23 mouse cellular contexts compared by ENCODE assay signal in genomic region chr7:51867983-51868382, GRCm38 (mm10). TPM values are rescaled to one million over a fixed set of nuclear protein-coding genes. Genes with fewer than 3 reads are reported as not detected.
A peak's percentile ranks its signal among the peaks of the same experiment; 100 is the strongest.
DNase-seq lines count a peak whose midpoint lies in the region; ATAC-seq and TF ChIP-seq lines count a peak whose summit lies in the region.
"Had no signal": no experiment of that assay in that cellular context is flagged by ENCODE, and none has a peak within 500 bp of the region (broad histone marks: within the 10 kb centered on the region; RNA-seq: fewer than 3 reads in every experiment).

No protein-coding gene starts in this region.

- DNase-seq in kidney, postnatal 14 days: peak; percentile 24
- no peak for DNase-seq in midbrain, postnatal 0 days (ENCODE audit: low spot score)
- DNase-seq in right cerebral cortex, postnatal 36 days (ENCODE audit: low spot score in 2 of 2): no peak
- no peak for DNase-seq in urinary bladder, adult 18-20 months (ENCODE audit: low spot score in 2 of 2)
- DNase-seq: adrenal gland, postnatal 10 days; cerebellum, adult 11 months; cerebellum, adult 8-10 months; cerebellum, postnatal 14 days; embryo, embryonic 11 days; gastrocnemius, postnatal 14 days; heart, adult 2 months; heart, postnatal 14 days had no signal

- H3K36me3 ChIP-seq in intestine, postnatal 0 days (ENCODE audit: control insufficient read depth, insufficient read depth): 0 out of 2 replicates have a peak, but pooled peaks cover 3% of the 10 kb centered on the region
- H3K36me3 ChIP-seq in intestine, embryonic 15.5 days: no peaks in the 10 kb centered on the region
- H3K36me3 ChIP-seq in kidney, embryonic 16.5 days (ENCODE audit: insufficient read depth, low read length): no peaks in the 10 kb centered on the region
- no peaks in the 10 kb centered on the region for H3K36me3 ChIP-seq in midbrain, postnatal 0 days (ENCODE audit: insufficient read depth, low read length)
- no peaks in the 10 kb centered on the region for H3K36me3 ChIP-seq in midbrain, embryonic 15.5 days (replicated peaks)
- H3K36me3 ChIP-seq: embryonic facial prominence, embryonic 12.5 days; forebrain, embryonic 12.5 days; heart, embryonic 15.5 days had no signal

- no peak overlapping the region for H3K4me3 ChIP-seq in intestine, postnatal 0 days (ENCODE audit: low read depth, low read length)
- no peak overlapping the region for H3K4me3 ChIP-seq in intestine, embryonic 15.5 days (replicated peaks)
- H3K4me3 ChIP-seq in kidney, embryonic 16.5 days (ENCODE audit: low read length): no peak overlapping the region
- no peak overlapping the region for H3K4me3 ChIP-seq in midbrain, postnatal 0 days (ENCODE audit: low read depth, low read length)
- no peak overlapping the region for H3K4me3 ChIP-seq in midbrain, embryonic 15.5 days
- H3K4me3 ChIP-seq: embryonic facial prominence, embryonic 12.5 days; forebrain, embryonic 12.5 days; heart, adult 2 months; heart, embryonic 15.5 days; hindbrain, embryonic 10.5 days had no signal

- 48% methylated on average over 1 of the region's 1 CpGs for WGBS in intestine, postnatal 0 days
- WGBS in intestine, embryonic 15.5 days: 80% methylated on average over 1 of the region's 1 CpGs
- WGBS in kidney, embryonic 16.5 days: 71% methylated on average over 1 of the region's 1 CpGs
- 89% methylated on average over 1 of the region's 1 CpGs for WGBS in midbrain, postnatal 0 days
- WGBS in midbrain, embryonic 15.5 days: 90% methylated on average over 1 of the region's 1 CpGs

- no peak overlapping the region for H3K27ac ChIP-seq in intestine, postnatal 0 days (ENCODE audit: low read depth, low read length)
- no peak overlapping the region for H3K27ac ChIP-seq in intestine, embryonic 15.5 days
- no peak overlapping the region for H3K27ac ChIP-seq in kidney, embryonic 16.5 days (ENCODE audit: low read length)
- no peak overlapping the region for H3K27ac ChIP-seq in midbrain, postnatal 0 days (ENCODE audit: low read depth, low read length)
- H3K27ac ChIP-seq in midbrain, embryonic 15.5 days: no peak overlapping the region
- H3K27ac ChIP-seq: embryonic facial prominence, embryonic 12.5 days; forebrain, embryonic 12.5 days; heart, adult 2 months; heart, embryonic 15.5 days; hindbrain, embryonic 10.5 days; hindbrain, embryonic 14.5 days had no signal

- H3K9ac ChIP-seq in intestine, postnatal 0 days (ENCODE audit: low read depth, low read length): no peak overlapping the region
- H3K9ac ChIP-seq in intestine, embryonic 15.5 days: no peak overlapping the region
- no peak overlapping the region for H3K9ac ChIP-seq in kidney, embryonic 16.5 days (replicated peaks; ENCODE audit: low read length)
- no peak overlapping the region for H3K9ac ChIP-seq in midbrain, postnatal 0 days (replicated peaks; ENCODE audit: low read length, poor library complexity, severe bottlenecking)
- no peak overlapping the region for H3K9ac ChIP-seq in midbrain, embryonic 15.5 days
- H3K9ac ChIP-seq: embryonic facial prominence, embryonic 12.5 days; forebrain, embryonic 12.5 days; heart, embryonic 15.5 days; hindbrain, embryonic 14.5 days had no signal

- H3K4me1 ChIP-seq in intestine, postnatal 0 days (replicated peaks; ENCODE audit: control insufficient read depth, insufficient read depth, low read length): no peaks in the 10 kb centered on the region
- H3K4me1 ChIP-seq in intestine, embryonic 15.5 days (replicated peaks): no peaks in the 10 kb centered on the region
- H3K4me1 ChIP-seq in kidney, embryonic 16.5 days (ENCODE audit: insufficient read depth, low read length): peaks cover 7% of the 10 kb centered on the region
- H3K4me1 ChIP-seq in midbrain, postnatal 0 days (ENCODE audit: insufficient read depth, low read length): no peaks in the 10 kb centered on the region; the same call in 1 of the 2 replicates
- peaks cover 13% of the 10 kb centered on the region for H3K4me1 ChIP-seq in midbrain, embryonic 15.5 days

- H3K9me3 ChIP-seq in intestine, postnatal 0 days (ENCODE audit: control insufficient read depth): no peaks in the 10 kb centered on the region
- H3K9me3 ChIP-seq in intestine, embryonic 15.5 days: no peaks in the 10 kb centered on the region
- H3K9me3 ChIP-seq in kidney, embryonic 16.5 days (ENCODE audit: low read length): no peaks in the 10 kb centered on the region
- H3K9me3 ChIP-seq in midbrain, postnatal 0 days (ENCODE audit: low read length): no peaks in the 10 kb centered on the region
- no peaks in the 10 kb centered on the region for H3K9me3 ChIP-seq in midbrain, embryonic 15.5 days
- H3K9me3 ChIP-seq: embryonic facial prominence, embryonic 12.5 days; forebrain, embryonic 12.5 days; heart, embryonic 15.5 days; hindbrain, embryonic 10.5 days had no signal

- ATAC-seq in intestine, postnatal 0 days: 0 out of 2 replicates have a peak, but pooled peaks have one; percentile 2
- ATAC-seq in intestine, embryonic 15.5 days: no peak
- ATAC-seq in kidney, embryonic 16.5 days (ENCODE audit: low FRiP score, low TSS enrichment): no peak
- no peak for ATAC-seq in midbrain, postnatal 0 days (ENCODE audit: low FRiP score)
- no peak for ATAC-seq in midbrain, embryonic 15.5 days (replicated peaks)
- ATAC-seq: forebrain, embryonic 16.5 days had no signal

- no peak overlapping the region for H3K4me2 ChIP-seq in intestine, postnatal 0 days (replicated peaks; ENCODE audit: low read depth)
- no peak overlapping the region for H3K4me2 ChIP-seq in intestine, embryonic 15.5 days (replicated peaks)
- no peak overlapping the region for H3K4me2 ChIP-seq in kidney, embryonic 16.5 days (replicated peaks; ENCODE audit: low read depth, low read length)
- no peak overlapping the region for H3K4me2 ChIP-seq in midbrain, postnatal 0 days (ENCODE audit: low read depth, low read length, poor library complexity, severe bottlenecking)
- no peak overlapping the region for H3K4me2 ChIP-seq in midbrain, embryonic 15.5 days
- H3K4me2 ChIP-seq: embryonic facial prominence, embryonic 12.5 days; forebrain, embryonic 12.5 days; heart, embryonic 11.5 days; heart, embryonic 15.5 days; hindbrain, embryonic 14.5 days had no signal

- no peaks in the 10 kb centered on the region for H3K27me3 ChIP-seq in intestine, postnatal 0 days (replicated peaks; ENCODE audit: control insufficient read depth, insufficient read depth, low read length)
- no peaks in the 10 kb centered on the region for H3K27me3 ChIP-seq in intestine, embryonic 15.5 days (replicated peaks)
- H3K27me3 ChIP-seq in kidney, embryonic 16.5 days (ENCODE audit: insufficient read depth, low read length): no peaks in the 10 kb centered on the region
- no peaks in the 10 kb centered on the region for H3K27me3 ChIP-seq in midbrain, postnatal 0 days (ENCODE audit: insufficient read depth, low read length)
- H3K27me3 ChIP-seq in midbrain, embryonic 15.5 days (replicated peaks): no peaks in the 10 kb centered on the region
- H3K27me3 ChIP-seq: embryonic facial prominence, embryonic 12.5 days; forebrain, embryonic 12.5 days; heart, embryonic 15.5 days had no signal

- TF ChIP-seq CTCF in intestine, postnatal 0 days (IDR thresholded peaks at IDR 0.05; ENCODE audit: low read depth): no peak
- 0 out of 2 replicates have a peak, but pooled peaks have one; percentile 5 for TF ChIP-seq CTCF in midbrain, postnatal 0 days (IDR thresholded peaks at IDR 0.05)

RNA-seq across cellular contexts. Expression of gene Fancf, which starts 5.9 kb away (rescaled TPM):
- polyA plus RNA-seq in intestine, postnatal 0 days (2015; fragmentation: Nextera tagmentation; extraction: Ambion mirVana): 5.9 and 6.0 TPM in 2 replicates
- polyA plus RNA-seq in intestine, embryonic 15.5 days (2015; fragmentation: Nextera tagmentation; extraction: Ambion mirVana): 9.9 and 11.2 TPM in 2 replicates
- polyA plus RNA-seq in kidney, embryonic 16.5 days (2015; fragmentation: Nextera tagmentation; extraction: Ambion mirVana): 2.8 and 3.3 TPM in 2 replicates
- 10.6 and 11.3 TPM in 2 replicates for total RNA-seq in midbrain, postnatal 0 days (2014; rRNA removed)
- polyA plus RNA-seq in midbrain, postnatal 0 days (2015; fragmentation: Nextera tagmentation; extraction: Ambion mirVana): 7.0 and 8.2 TPM in 2 replicates
- 9.7 and 10.1 TPM in 2 replicates for polyA plus RNA-seq in midbrain, embryonic 15.5 days (2015; fragmentation: Nextera tagmentation; extraction: Ambion mirVana)

RNA-seq across cellular contexts. Expression of gene Gas2, which starts 6.2 kb away (rescaled TPM):
- 5.3 and 6.3 TPM in 2 replicates for polyA plus RNA-seq in intestine, postnatal 0 days (2015; fragmentation: Nextera tagmentation; extraction: Ambion mirVana)
- polyA plus RNA-seq in intestine, embryonic 15.5 days (2015; fragmentation: Nextera tagmentation; extraction: Ambion mirVana): 12.0 and 13.8 TPM in 2 replicates
- polyA plus RNA-seq in kidney, embryonic 16.5 days (2015; fragmentation: Nextera tagmentation; extraction: Ambion mirVana): 122 and 141 TPM in 2 replicates
- total RNA-seq in midbrain, postnatal 0 days (2014; rRNA removed): 17.5 and 37.1 TPM in 2 replicates
- 14.7 and 15.0 TPM in 2 replicates for polyA plus RNA-seq in midbrain, postnatal 0 days (2015; fragmentation: Nextera tagmentation; extraction: Ambion mirVana)
- polyA plus RNA-seq in midbrain, embryonic 15.5 days (2015; fragmentation: Nextera tagmentation; extraction: Ambion mirVana): 15.5 and 17.2 TPM in 2 replicates
